Mouse (Mus musculus) cerebellum, postnatal 14 days (tissue): ENCODE results near the gene Gpld1.
"Not testable (repeated sequence)": the region's sequence is repeated elsewhere in the genome, so short reads cannot be mapped to it uniquely, and the experiment has no call there.

ENCODE experiments used
- DNase-seq, 2 experiments: peaks; one replicate each; pipeline ENCODE4 v3.0.0; 2021; ENCODE audit warnings: mixed read lengths in 2 of 2

The Gpld1 gene

GRCm38 (mm10) chr13:24952659-24953058, 9.7 kb downstream of the Gpld1 start:
- no peak for DNase-seq

DNA sequence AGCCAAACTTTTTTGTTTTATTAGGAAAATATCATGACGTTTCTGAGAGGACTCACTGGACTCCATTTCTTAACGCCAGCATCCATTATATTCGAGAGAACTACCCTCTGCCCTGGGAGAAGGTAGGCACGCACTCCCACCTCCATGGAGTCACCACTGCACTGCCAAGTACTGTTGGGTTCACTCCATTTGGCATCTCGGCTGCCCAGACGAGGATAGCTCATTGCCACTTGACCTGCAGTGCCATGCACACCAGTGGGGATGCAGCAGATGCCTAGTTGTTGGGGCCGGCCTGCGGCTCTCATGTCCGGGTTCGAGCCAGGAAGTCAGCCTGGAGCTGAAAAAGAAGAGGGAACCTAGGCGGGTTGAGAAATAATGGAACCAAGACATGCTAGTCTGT, 12.1 kb downstream of the Gpld1 start:
- peak; percentile 60 to 65 for DNase-seq

- DNase-seq = peak; percentile 32 to 41
Observed at GRCm38 (mm10) chr13:24955500-24955899, 12.5 kb downstream of the Gpld1 start.

GRCm38 (mm10) chr13:24958671-24959070, 15.7 kb downstream of the Gpld1 start:
- DNase-seq = no peak

DNA sequence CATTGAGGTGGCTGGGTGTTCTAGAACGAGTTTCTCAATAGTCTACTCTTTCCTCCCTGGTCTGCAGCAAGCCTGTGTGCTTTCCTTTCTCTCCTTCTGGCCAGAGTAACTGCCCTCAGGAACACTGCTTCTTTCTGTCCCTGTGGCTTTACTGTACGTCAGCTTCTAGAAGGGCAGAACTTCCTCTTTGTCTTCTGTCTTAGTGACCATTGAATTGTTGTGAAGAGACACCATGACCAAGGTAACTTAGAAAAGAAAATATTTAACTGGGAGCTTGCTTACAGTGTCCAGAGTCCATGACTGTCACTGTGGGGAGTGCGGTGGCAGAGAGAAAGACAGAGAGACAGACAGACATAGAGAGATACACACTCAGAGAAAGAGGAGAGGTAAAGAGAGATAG, 17.1 kb downstream of the Gpld1 start:
- no peak for DNase-seq

GRCm38 (mm10) chr13:24962119-24962518, 19.2 kb downstream of the Gpld1 start:
- DNase-seq = no peak

DNA sequence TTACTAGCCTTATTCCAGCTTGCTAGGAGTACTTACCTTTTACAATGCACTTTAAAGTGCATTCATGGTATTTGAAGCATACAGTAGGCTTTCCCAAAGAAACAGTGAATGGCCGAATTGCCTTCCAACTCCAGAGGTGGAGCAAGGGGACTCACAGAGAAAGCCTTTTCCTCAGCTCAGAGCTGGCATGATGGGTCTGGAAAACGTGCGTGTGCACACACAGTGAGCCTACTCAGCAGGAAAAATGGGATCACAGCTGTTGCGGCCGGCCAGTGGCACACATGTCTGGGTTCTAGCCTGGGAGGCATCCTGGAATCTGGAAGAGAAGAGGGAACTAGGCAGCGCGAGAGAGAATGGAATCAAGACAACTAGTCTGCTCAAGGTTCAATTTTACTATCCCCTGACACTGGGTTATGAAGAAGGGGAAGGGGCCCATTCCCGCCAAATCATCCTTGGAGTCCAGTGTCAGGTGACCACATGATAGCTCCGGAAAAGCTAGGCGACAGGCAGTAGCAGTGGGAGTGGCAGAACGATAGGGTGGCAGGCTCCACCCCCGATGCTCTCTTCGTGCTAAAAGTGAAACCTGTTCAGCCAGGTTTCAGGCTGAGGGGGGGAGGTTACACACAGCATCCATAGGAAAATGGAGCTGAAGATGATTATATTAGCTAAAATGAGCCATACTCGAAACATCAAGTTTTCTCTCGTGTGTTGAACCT, 22.3 kb downstream of the Gpld1 start:
- DNase-seq = no peak

DNA sequence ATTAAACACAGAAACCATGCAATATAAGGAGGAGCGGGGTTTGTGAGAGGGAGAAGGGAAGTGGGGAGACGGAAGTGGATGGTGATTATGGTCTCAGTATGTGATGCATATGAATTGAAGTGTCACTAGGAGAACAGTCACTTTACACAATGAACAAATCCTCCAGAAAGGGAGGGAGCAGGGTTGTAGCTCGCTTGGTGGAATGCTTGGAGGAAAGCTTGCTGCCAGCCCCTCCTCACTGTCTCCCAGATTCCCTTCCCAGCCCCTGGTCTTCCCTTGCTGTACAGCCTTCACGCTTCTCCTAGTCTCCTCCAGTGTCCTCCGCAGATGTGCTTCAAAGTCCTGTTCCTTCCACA, 22.9 kb downstream of the Gpld1 start:
- DNase-seq = no peak

DNA sequence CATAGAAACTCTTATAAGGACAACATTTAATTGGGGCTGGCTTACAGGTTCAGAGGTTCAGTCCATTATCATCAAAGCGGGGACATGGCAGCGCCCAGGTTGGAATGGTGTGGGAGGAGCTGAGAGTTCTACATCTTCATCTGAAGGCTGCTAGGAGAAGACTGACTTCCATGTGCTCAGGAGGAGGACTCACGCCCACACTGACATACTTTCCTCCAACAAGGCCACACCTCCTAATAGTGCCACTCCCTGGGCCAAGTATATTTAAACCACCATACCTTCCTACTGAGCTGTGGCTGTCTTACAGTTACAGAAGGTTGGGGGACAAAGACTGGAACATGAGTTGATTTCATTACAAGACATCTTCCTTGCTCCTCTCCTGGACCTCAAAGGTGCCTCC, 28.8 kb downstream of the Gpld1 start:
- not testable (repeated sequence) for DNase-seq

DNA sequence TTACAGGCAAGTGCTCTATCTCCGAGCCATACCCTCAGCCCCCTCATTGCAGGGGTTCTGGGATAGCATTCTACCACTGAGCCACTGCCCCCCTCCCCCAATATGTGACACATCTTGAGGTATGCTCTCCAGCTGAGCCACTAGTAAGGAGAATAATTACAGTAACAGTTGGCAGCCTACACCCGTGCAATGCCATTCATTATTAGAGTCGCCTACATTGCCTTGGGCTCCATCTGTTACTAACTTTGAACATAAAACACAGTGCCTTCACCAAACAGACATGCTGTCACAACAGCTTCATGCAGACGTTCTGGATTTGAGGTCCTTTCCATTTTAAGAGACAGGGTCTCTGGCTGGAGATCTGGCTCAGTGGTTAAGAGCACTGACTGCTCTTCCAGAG, 33.4 kb downstream of the Gpld1 start:
- no peak for DNase-seq

- no peak for DNase-seq
Observed at GRCm38 (mm10) chr13:24977820-24978342, 34.9 kb downstream of the Gpld1 start.

GRCm38 (mm10) chr13:24981031-24981430, 38.1 kb downstream of the Gpld1 start:
- DNase-seq = no peak

- no peak for DNase-seq
Observed at GRCm38 (mm10) chr13:24985435-24985834, 42.5 kb downstream of the Gpld1 start.

DNA sequence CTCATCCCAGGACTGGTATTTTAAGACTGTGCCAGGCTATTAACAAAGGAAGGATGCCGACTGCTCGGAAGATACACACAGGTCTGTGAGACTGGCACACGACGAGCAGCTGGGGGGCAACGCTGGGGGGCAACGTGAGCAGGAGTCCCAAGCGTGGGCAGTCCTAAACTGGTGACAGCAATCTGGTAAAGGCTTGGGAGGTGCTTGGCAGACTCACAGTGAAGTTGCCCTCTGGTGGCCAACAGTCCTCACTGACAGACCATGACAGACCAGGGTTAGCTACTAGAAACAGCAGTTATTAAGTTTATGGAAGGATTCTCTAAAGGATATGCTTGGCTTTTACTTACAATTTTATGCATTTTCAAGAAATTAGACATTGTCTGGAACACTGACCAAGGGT, 45.4 kb downstream of the Gpld1 start:
- peak; percentile 79 to 84 for DNase-seq

DNA sequence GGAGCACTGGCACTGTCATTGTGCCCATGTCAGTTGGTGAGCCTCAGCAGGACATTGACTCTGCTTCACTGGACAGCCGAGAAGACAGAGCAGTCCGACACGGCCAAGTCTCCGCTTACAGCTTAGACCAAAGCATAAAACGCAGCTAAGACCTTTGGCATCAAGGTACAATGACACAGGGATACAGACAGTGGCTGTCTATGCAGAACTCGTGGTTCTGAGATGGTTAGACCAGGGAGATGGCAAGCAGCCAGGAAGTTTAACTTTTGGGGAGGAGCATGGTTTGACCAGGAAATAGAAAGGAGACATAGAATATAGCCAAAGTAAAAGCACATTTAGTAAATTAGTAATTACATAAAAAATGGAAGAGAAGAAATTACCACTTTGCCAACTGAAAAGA, 46.1 kb downstream of the Gpld1 start:
- peak; percentile 24 to 25 for DNase-seq

GRCm38 (mm10) chr13:24993160-24993559, 50.2 kb downstream of the Gpld1 start:
- DNase-seq = no peak

DNA sequence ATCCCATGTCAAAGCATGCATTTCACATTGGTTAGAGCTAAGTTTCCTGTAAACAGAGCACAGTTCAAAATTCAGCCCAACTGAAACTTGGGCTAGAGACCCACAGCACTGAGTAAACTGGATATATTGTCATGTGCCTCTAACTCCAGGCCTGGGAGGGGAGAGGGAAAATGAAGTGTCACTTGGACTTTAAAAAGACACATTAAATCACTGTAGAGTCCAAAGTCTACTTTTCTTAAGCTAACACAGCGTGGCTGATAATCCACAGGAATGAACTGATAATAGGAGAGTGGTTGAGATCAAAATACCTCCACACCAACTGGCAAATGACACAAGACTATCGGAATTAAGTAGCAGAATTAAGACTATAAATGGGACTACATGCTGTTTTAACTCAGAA, 56.6 kb downstream of the Gpld1 start:
- no peak for DNase-seq

GRCm38 (mm10) chr13:25002965-25003364, 60.0 kb downstream of the Gpld1 start:
- no peak for DNase-seq

DNA sequence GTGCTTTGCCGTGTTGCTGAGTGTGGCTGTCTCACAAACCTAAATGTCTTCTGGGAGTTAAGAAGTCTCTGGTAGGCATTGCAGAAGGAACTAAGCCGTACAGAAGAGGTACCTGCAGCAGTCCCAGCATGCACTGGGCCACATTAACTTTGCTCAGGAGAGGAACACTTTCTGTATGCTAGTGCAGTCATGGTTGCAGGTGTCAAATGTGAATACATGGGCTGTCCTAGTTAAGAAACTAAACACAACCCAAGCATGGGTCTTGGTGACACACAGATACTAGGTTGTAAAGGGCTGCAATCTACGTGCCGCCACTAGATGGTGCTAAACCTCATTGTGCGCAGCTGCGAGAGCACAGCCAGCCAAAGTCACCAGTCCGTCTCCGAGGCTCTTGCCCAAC, 64.2 kb downstream of the Gpld1 start:
- DNase-seq = peak; percentile 67 to 78

DNA sequence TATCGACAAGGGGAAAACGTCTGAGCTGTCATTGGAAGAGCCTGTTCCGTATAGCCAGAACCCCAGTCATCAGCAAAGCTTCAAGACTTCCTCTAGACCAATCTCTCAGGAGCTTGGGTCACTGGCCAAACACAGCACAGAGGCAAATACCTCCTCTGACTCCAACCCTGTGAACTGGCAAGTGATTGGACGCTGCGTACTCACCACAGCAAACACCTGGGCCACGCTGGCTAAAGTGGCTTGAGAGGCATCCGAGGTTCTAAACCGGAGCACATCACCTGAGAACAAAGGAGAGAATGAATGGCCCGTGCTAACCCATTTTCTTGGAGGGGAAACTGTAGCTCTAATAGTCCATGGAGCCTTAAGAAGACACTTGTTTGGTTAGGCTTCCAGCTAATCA, 75.4 kb downstream of the Gpld1 start:
- no peak for DNase-seq

GRCm38 (mm10) chr13:25019793-25020539, 77.0 kb downstream of the Gpld1 start, which contains the start of gene Mrs2:
Mrs2 (minus strand) TSS chr13:25020379.
- peak; percentile 87 to 94 for DNase-seq

GRCm38 (mm10) chr13:25020540-25020892, 77.6 kb downstream of the Gpld1 start:
- DNase-seq = no peak

GRCm38 (mm10) chr13:25022386-25022785, 79.4 kb downstream of the Gpld1 start:
- DNase-seq = no peak

DNA sequence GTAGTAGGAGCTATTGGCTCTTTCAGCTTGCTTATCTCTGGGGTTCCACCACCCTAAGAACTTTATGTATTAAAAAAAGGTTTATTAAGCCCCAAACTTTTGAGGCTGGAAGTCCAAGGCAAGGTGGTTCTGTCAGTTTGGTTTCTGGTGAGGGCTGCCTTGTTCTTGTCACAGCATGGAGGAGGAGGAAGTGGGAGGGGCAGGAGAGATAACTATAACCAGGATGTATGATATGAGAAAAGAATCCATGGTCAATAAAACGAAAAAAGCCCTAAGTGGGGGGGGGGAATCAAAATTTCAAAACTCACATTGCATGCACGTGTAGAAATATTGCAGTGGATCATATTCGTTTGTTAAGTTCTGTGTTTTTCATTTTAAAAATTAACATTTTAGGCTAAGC, 80.2 kb downstream of the Gpld1 start:
- no peak for DNase-seq
